9 mouse cellular contexts compared by ENCODE assay signal in the genomic region with DNA sequence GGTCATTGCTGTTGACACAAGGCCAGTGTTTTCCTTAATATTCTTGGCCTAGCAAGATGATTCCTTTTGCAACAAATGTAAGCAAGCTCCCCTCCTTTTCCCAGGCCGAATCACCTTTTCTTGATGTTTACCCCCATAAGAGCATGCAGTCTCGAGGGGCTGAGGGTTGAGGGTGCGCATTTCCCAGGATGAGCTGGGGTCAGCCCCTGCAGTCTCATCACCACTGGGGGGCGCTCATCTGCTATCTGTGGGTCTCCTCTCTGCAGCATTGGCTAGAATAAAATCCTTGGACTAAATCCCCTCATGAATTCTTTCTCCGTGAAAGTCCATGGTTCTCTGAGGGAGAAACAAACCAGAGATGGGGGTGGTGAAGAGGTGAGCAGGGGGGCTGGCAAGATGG.
DNase-seq lines count a peak whose midpoint lies in the region; ATAC-seq and TF ChIP-seq lines count a peak whose summit lies in the region.
"Had no signal": no experiment of that assay in that cellular context is flagged by ENCODE, and none has a peak within 500 bp of the region (broad histone marks: within the 10 kb centered on the region; RNA-seq: fewer than 3 reads in every experiment).

No protein-coding gene starts in this region.

- H3K4me3 ChIP-seq in CH12.LX (replicated peaks in 1 of 3; ENCODE audit: low read depth in 2 of 3, low read length in 2 of 3, poor library complexity in 1 of 3), result no peak overlapping the region
- H3K4me3 ChIP-seq in G1E (ENCODE audit: low read depth, low read length), result no peak overlapping the region
- no peak overlapping the region for H3K4me3 ChIP-seq in kidney, embryonic 14.5 days (ENCODE audit: low read length)
- H3K4me3 ChIP-seq: embryonic facial prominence, embryonic 12.5 days had no signal

- no peak for TF ChIP-seq POLR2A in CH12.LX (IDR thresholded peaks at IDR 0.05; ENCODE audit: low read depth, low read length)

- dilution Hi-C loops in CH12.LX (cut with MboI; ENCODE audit: extremely low pct_ligation_motif_present, extremely low pct_unique_long_range_greater_than_20kb, low sequenced_read_pairs), result no loop called here

- peak; percentile 25 for DNase-seq in layer of hippocampus, adult 11-12 months (ENCODE audit: low spot score)
- DNase-seq in layer of hippocampus, postnatal 36 days, result no peak
- DNase-seq in CH12.LX (ENCODE audit: extremely low read depth) (peak; percentile 18), G1E (ENCODE audit: low spot score) (peak; percentile 21)
- DNase-seq in embryo, embryonic 9.5 days (ENCODE audit: extremely low spot score), result peak; percentile 32
- no peak for DNase-seq in cerebellum, adult 9-10 months

- no peak overlapping the region for H3K4me2 ChIP-seq in CH12.LX (ENCODE audit: insufficient read depth, low read depth, poor library complexity, severe bottlenecking)
- H3K4me2 ChIP-seq in kidney, embryonic 14.5 days (replicated peaks; ENCODE audit: low read depth, low read length), result no peak overlapping the region
- H3K4me2 ChIP-seq: embryonic facial prominence, embryonic 12.5 days had no signal

- TF ChIP-seq CTCF in CH12.LX (conservative IDR thresholded peaks at IDR 0.05 in 1 of 2, IDR thresholded peaks at IDR 0.05 in 1 of 2; ENCODE audit: low read depth in 2 of 2, low read length in 2 of 2) (peak in 1 of 2 experiments; percentile 47; a peak in 2 of 4 replicates), G1E (IDR thresholded peaks at IDR 0.05; ENCODE audit: low read depth, low read length) (peak; percentile 42; the same call in 1 of the 2 replicates)

- H3K27ac ChIP-seq in CH12.LX (ENCODE audit: insufficient read depth, low read depth), result no peak overlapping the region
- H3K27ac ChIP-seq in kidney, embryonic 14.5 days (ENCODE audit: low read depth, low read length), result no peak overlapping the region
- H3K27ac ChIP-seq: embryonic facial prominence, embryonic 12.5 days had no signal

- no peak for ATAC-seq in G1E (ENCODE audit: extremely low read depth, insufficient number of reproducible peaks, low FRiP score, poor library complexity, severe bottlenecking)
- no peak for ATAC-seq in frontal cortex, adult (ENCODE audit: low TSS enrichment)
- ATAC-seq in kidney, embryonic 14.5 days (ENCODE audit: low FRiP score, low TSS enrichment), result no peak

- TF ChIP-seq EP300 in CH12.LX (IDR thresholded peaks at IDR 0.05; ENCODE audit: low read length), result no peak

- no peaks in the 10 kb centered on the region for H3K9me3 ChIP-seq in CH12.LX (replicated peaks; ENCODE audit: low read length)
- no peaks in the 10 kb centered on the region for H3K9me3 ChIP-seq in G1E (replicated peaks)
- no peaks in the 10 kb centered on the region for H3K9me3 ChIP-seq in kidney, embryonic 14.5 days (ENCODE audit: control insufficient read depth, low read length)
- H3K9me3 ChIP-seq: embryonic facial prominence, embryonic 12.5 days had no signal

- WGBS in kidney, embryonic 14.5 days, result 66% methylated on average over 5 of the region's 5 CpGs

- in situ Hi-C loops in CH12.LX (cut with MboI; ENCODE audit: low pct_ligation_motif_present, low pct_unique_long_range_greater_than_20kb, low sequenced_read_pairs), result no loop called here

- H3K4me1 ChIP-seq in CH12.LX (ENCODE audit: control insufficient read depth in 1 of 2, insufficient read depth in 2 of 2), result peaks cover 5 to 8% of the 10 kb centered on the region in 2 experiments; a peak in 1 of 4 replicates
- H3K4me1 ChIP-seq in G1E (ENCODE audit: insufficient read depth, low read depth, low read length), result no peaks in the 10 kb centered on the region
- H3K4me1 ChIP-seq in kidney, embryonic 14.5 days (ENCODE audit: control insufficient read depth, insufficient read depth, low read length), result peaks cover 4% of the 10 kb centered on the region
- H3K4me1 ChIP-seq: embryonic facial prominence, embryonic 12.5 days had no signal

- no peak overlapping the region for H3K9ac ChIP-seq in CH12.LX (ENCODE audit: insufficient read depth, low read depth)
- H3K9ac ChIP-seq in kidney, embryonic 14.5 days (ENCODE audit: low read depth, low read length), result no peak overlapping the region
- H3K9ac ChIP-seq: embryonic facial prominence, embryonic 12.5 days had no signal

- peaks cover 5 to 46% of the 10 kb centered on the region in 2 experiments for H3K36me3 ChIP-seq in CH12.LX (replicated peaks in 1 of 2; ENCODE audit: control insufficient read depth in 1 of 2, insufficient read depth in 1 of 2, low read length in 1 of 2)
- H3K36me3 ChIP-seq in G1E (replicated peaks), result peaks cover 83% of the 10 kb centered on the region
- no peaks in the 10 kb centered on the region for H3K36me3 ChIP-seq in kidney, embryonic 14.5 days (ENCODE audit: control insufficient read depth, insufficient read depth, low read length)
- H3K36me3 ChIP-seq: embryonic facial prominence, embryonic 12.5 days had no signal

- TF ChIP-seq RAD21 in CH12.LX (IDR thresholded peaks at IDR 0.05; ENCODE audit: low read depth, low read length), result no peak; the same call in 1 of the 2 replicates

- H3K27me3 ChIP-seq in CH12.LX (replicated peaks), result no peaks in the 10 kb centered on the region
- no peaks in the 10 kb centered on the region for H3K27me3 ChIP-seq in G1E (ENCODE audit: insufficient read depth, low read length)
- H3K27me3 ChIP-seq in kidney, embryonic 14.5 days (ENCODE audit: control insufficient read depth, insufficient read depth, low read length), result peaks cover 36% of the 10 kb centered on the region
- H3K27me3 ChIP-seq: embryonic facial prominence, embryonic 12.5 days had no signal

- no peaks in the 10 kb centered on the region for H3K79me2 ChIP-seq in CH12.LX (replicated peaks; ENCODE audit: control insufficient read depth, extremely low read depth, insufficient read depth, poor library complexity, severe bottlenecking)

TF ChIP-seq in CH12.LX, 34 proteins besides CTCF, POLR2A, EP300 and RAD21:
- TF ChIP-seq KAT2A (IDR thresholded peaks at IDR 0.05; ENCODE audit: insufficient replicate concordance, low read length) (no peak), MAX (IDR thresholded peaks at IDR 0.05; ENCODE audit: low read length) (no peak), MAFK (IDR thresholded peaks at IDR 0.05; ENCODE audit: insufficient replicate concordance, low read length) (no peak), ELF1 (IDR thresholded peaks at IDR 0.05; ENCODE audit: low read depth, low read length) (no peak), IRF4 (IDR thresholded peaks at IDR 0.05; ENCODE audit: low read depth, low read length) (no peak), GABPA (IDR thresholded peaks at IDR 0.05; ENCODE audit: insufficient replicate concordance, low read depth, low read length) (no peak), USF2 (conservative IDR thresholded peaks at IDR 0.05; ENCODE audit: low read depth, low read length) (no peak), BHLHE40 (IDR thresholded peaks at IDR 0.05; ENCODE audit: low read depth, low read length) (no peak), RCOR1 (conservative IDR thresholded peaks at IDR 0.05; ENCODE audit: low read depth, low read length) (no peak), UBTF (IDR thresholded peaks at IDR 0.05; ENCODE audit: low read depth, low read length) (no peak)

Comparison
In these comparisons a context has a peak if more than half of its experiments do, and no peak if none do; other contexts are left out.
1. DNase-seq: peak in layer of hippocampus, adult 11-12 months (single experiment), CH12.LX (single experiment), G1E (single experiment) and embryo, embryonic 9.5 days (single experiment); none in layer of hippocampus, postnatal 36 days (0 of 2) and cerebellum, adult 9-10 months (single experiment).